Mouse (Mus musculus) liver, postnatal 0 days (tissue): ENCODE measurements at regions not wholly inside any gene's neighbourhood (a gene's known extent, or its start where the extent isn't known, plus 50 kb on each side); places are given as distances from the start of the nearest gene placed in this dataset.

ENCODE experiments used
- CTCF ChIP-seq: sonication (generic); IDR thresholded peaks from 2 replicates; pipeline ENCODE4 v1.5.1; 2016; ENCODE audit warnings: antibody characterized with exemption, low read depth
- EP300 ChIP-seq: IDR thresholded peaks from 2 replicates; pipeline ENCODE4 v1.6.1; 2016; ENCODE audit warnings: antibody characterized with exemption, low read depth, mild to moderate bottlenecking

GRCm38 (mm10) chr14:76302322-76302991 is 112.3 kb upstream of the Tsc22d1 start:
- TF ChIP-seq CTCF: no peak
- TF ChIP-seq EP300: no peak
